Mouse (Mus musculus): ENCODE data around the gene Gm10282. TPM values are rescaled to one million over a fixed set of nuclear protein-coding genes. Genes with fewer than 3 reads are reported as not detected.
A peak's percentile ranks its signal among the peaks of the same experiment; 100 is the strongest.

Gm10282 gene
- polyA plus RNA-seq, 1 experiment from 2014 or later, result 14.3 TPM

GRCm38 (mm10) chr8:72263451-72263850 is 41.6 kb downstream of the Gm10282 start:
- Histone ChIP-seq H3K9me3 (no peaks in the 10 kb centered on the region), H3K4me3 (no peak overlapping the region), H3K4me1 (replicated peaks) (peaks cover 6% of the 10 kb centered on the region; the same call in 1 of the 2 replicates), H3K36me3 (no peaks in the 10 kb centered on the region), H3K27ac (replicated peaks) (no peak overlapping the region), H3K4me2 (no peak overlapping the region), H3K27me3 (no peaks in the 10 kb centered on the region), H3K9ac (no peak overlapping the region)
- no peak for ATAC-seq (ENCODE audit: low read depth)
- 72% methylated on average over 7 of the region's 7 CpGs for WGBS

- H3K9me3 ChIP-seq, result no peaks in the 10 kb centered on the region
- H3K36me3 ChIP-seq, result no peaks in the 10 kb centered on the region
- H3K4me2 ChIP-seq, result no peak overlapping the region
- no peak for ATAC-seq (ENCODE audit: low read depth)
- 76% methylated on average over 2 of the region's 2 CpGs for WGBS
- no peaks in the 10 kb centered on the region for H3K27me3 ChIP-seq
- no peak overlapping the region for H3K4me3 ChIP-seq
- peaks cover 6% of the 10 kb centered on the region; the same call in 1 of the 2 replicates for H3K4me1 ChIP-seq (replicated peaks)
- no peak overlapping the region for H3K9ac ChIP-seq
- H3K27ac ChIP-seq (replicated peaks), result no peak overlapping the region
Measured at GRCm38 (mm10) chr8:72262756-72263155, 42.3 kb downstream of the Gm10282 start.

- Histone ChIP-seq H3K4me2 (no peak overlapping the region), H3K9me3 (no peaks in the 10 kb centered on the region), H3K4me1 (replicated peaks) (peaks cover 6% of the 10 kb centered on the region; the same call in 1 of the 2 replicates), H3K4me3 (no peak overlapping the region), H3K36me3 (0 out of 2 replicates have a peak, but pooled peaks cover 4% of the 10 kb centered on the region), H3K9ac (no peak overlapping the region), H3K27ac (replicated peaks) (no peak overlapping the region), H3K27me3 (no peaks in the 10 kb centered on the region)
- no peak for ATAC-seq (ENCODE audit: low read depth)
- 54% methylated on average over 5 of the region's 5 CpGs for WGBS
Measured at GRCm38 (mm10) chr8:72261872-72262271, 43.2 kb downstream of the Gm10282 start.

- no peak overlapping the region for H3K4me2 ChIP-seq
- H3K4me1 ChIP-seq (replicated peaks), result peaks cover 6% of the 10 kb centered on the region; the same call in 1 of the 2 replicates
- H3K27ac ChIP-seq (replicated peaks), result no peak overlapping the region
- no peak overlapping the region for H3K9ac ChIP-seq
- peaks cover 7% of the 10 kb centered on the region; the same call in 1 of the 2 replicates for H3K36me3 ChIP-seq
- no peak overlapping the region for H3K4me3 ChIP-seq
- ATAC-seq (ENCODE audit: low read depth), result no peak
- H3K27me3 ChIP-seq, result no peaks in the 10 kb centered on the region
- H3K9me3 ChIP-seq, result no peaks in the 10 kb centered on the region
Measured at GRCm38 (mm10) chr8:72261431-72261830, 43.6 kb downstream of the Gm10282 start.

GRCm38 (mm10) chr8:72261019-72261418 is 44.0 kb downstream of the Gm10282 start:
- Histone ChIP-seq H3K9ac (no peak overlapping the region), H3K4me1 (replicated peaks) (peaks cover 6% of the 10 kb centered on the region; the same call in 1 of the 2 replicates), H3K4me3 (no peak overlapping the region), H3K27me3 (no peaks in the 10 kb centered on the region), H3K4me2 (no peak overlapping the region), H3K36me3 (peaks cover 8% of the 10 kb centered on the region), H3K9me3 (no peaks in the 10 kb centered on the region), H3K27ac (replicated peaks) (no peak overlapping the region)
- WGBS, result 25% methylated on average over 2 of the region's 2 CpGs
- peak; percentile 57; the same call in 1 of the 2 replicates for ATAC-seq (ENCODE audit: low read depth)

GRCm38 (mm10) chr8:72260585-72260984 is 44.5 kb downstream of the Gm10282 start:
- peaks cover 12% of the 10 kb centered on the region for H3K36me3 ChIP-seq
- H3K9ac ChIP-seq, result no peak overlapping the region
- peaks cover 6% of the 10 kb centered on the region; the same call in 1 of the 2 replicates for H3K4me1 ChIP-seq (replicated peaks)
- no peak overlapping the region for H3K4me2 ChIP-seq
- H3K4me3 ChIP-seq, result no peak overlapping the region
- no peak overlapping the region for H3K27ac ChIP-seq (replicated peaks)
- ATAC-seq (ENCODE audit: low read depth), result 0 out of 2 replicates have a peak, but pooled peaks have one; percentile 19
- no peaks in the 10 kb centered on the region for H3K9me3 ChIP-seq
- no peaks in the 10 kb centered on the region for H3K27me3 ChIP-seq
- whole genome bisulfite sequencing, result 55% methylated on average over 4 of the region's 4 CpGs

GRCm38 (mm10) chr8:72259862-72260261 is 45.2 kb downstream of the Gm10282 start:
- no peaks in the 10 kb centered on the region for H3K27me3 ChIP-seq
- WGBS, result 66% methylated on average over 2 of the region's 2 CpGs
- H3K4me1 ChIP-seq (replicated peaks), result peaks cover 6% of the 10 kb centered on the region; the same call in 1 of the 2 replicates
- H3K36me3 ChIP-seq, result peaks cover 20% of the 10 kb centered on the region
- H3K9ac ChIP-seq, result no peak overlapping the region
- H3K9me3 ChIP-seq, result no peaks in the 10 kb centered on the region
- no peak overlapping the region for H3K4me2 ChIP-seq
- ATAC-seq (ENCODE audit: low read depth), result no peak
- no peak overlapping the region for H3K27ac ChIP-seq (replicated peaks)
- no peak overlapping the region for H3K4me3 ChIP-seq

GRCm38 (mm10) chr8:72257902-72258238 is 47.2 kb downstream of the Gm10282 start:
- H3K27ac ChIP-seq (replicated peaks), result no peak overlapping the region
- WGBS, result 82% methylated on average over 1 of the region's 1 CpGs
- no peak for ATAC-seq (ENCODE audit: low read depth)

GRCm38 (mm10) chr8:72257171-72257901 is 47.7 kb downstream of the Gm10282 start:
- Histone ChIP-seq H3K27me3 (no peaks in the 10 kb centered on the region), H3K27ac (replicated peaks) (no peak overlapping the region), H3K4me3 (no peak overlapping the region), H3K4me1 (replicated peaks) (peaks cover 6% of the 10 kb centered on the region; the same call in 1 of the 2 replicates), H3K9ac (no peak overlapping the region), H3K4me2 (no peak overlapping the region), H3K9me3 (no peaks in the 10 kb centered on the region), H3K36me3 (peaks cover 45% of the 10 kb centered on the region)
- no peak for ATAC-seq (ENCODE audit: low read depth)
- WGBS, result 57% methylated on average over 7 of the region's 7 CpGs

More at GRCm38 (mm10) chr8:72257902-72258238, 47.2 kb downstream of the Gm10282 start:
- Histone ChIP-seq H3K4me2 (no peak overlapping the region), H3K36me3 (peaks cover 40% of the 10 kb centered on the region), H3K9me3 (no peaks in the 10 kb centered on the region), H3K27me3 (no peaks in the 10 kb centered on the region), H3K4me3 (no peak overlapping the region), H3K4me1 (replicated peaks) (peaks cover 6% of the 10 kb centered on the region; the same call in 1 of the 2 replicates), H3K9ac (no peak overlapping the region)

Other genes starting within 250 kb of the Gm10282 start
- gene Olfr373, start 222.1 kb downstream of the Gm10282 start, polyA plus RNA-seq (2015; fragmentation: Nextera tagmentation; extraction: Ambion mirVana), result not detected in 2 replicates
- gene Olfr374, start 198.2 kb downstream of the Gm10282 start, polyA plus RNA-seq (2015; fragmentation: Nextera tagmentation; extraction: Ambion mirVana), result not detected in 2 replicates
- gene Tpm4, start 170.3 kb downstream of the Gm10282 start, polyA plus RNA-seq (2015; fragmentation: Nextera tagmentation; extraction: Ambion mirVana), result 230 and 274 TPM in 2 replicates
- gene Rab8a, start 144.1 kb downstream of the Gm10282 start, polyA plus RNA-seq (2015; fragmentation: Nextera tagmentation; extraction: Ambion mirVana), result 109 and 129 TPM in 2 replicates
- not detected in 2 replicates for gene Hsh2d, start 115.6 kb downstream of the Gm10282 start, polyA plus RNA-seq (2015; fragmentation: Nextera tagmentation; extraction: Ambion mirVana)
- not detected in 2 replicates for gene Cib3, start 92.4 kb downstream of the Gm10282 start, polyA plus RNA-seq (2015; fragmentation: Nextera tagmentation; extraction: Ambion mirVana)
- gene Gm11034, start 91.6 kb downstream of the Gm10282 start, polyA plus RNA-seq (2015; fragmentation: Nextera tagmentation; extraction: Ambion mirVana), result not detected in 2 replicates
- gene Fam32a, start 85.5 kb downstream of the Gm10282 start, polyA plus RNA-seq (2015; fragmentation: Nextera tagmentation; extraction: Ambion mirVana), result 93.8 and 96.1 TPM in 2 replicates
- gene Ap1m1, start 65.2 kb downstream of the Gm10282 start, polyA plus RNA-seq (2015; fragmentation: Nextera tagmentation; extraction: Ambion mirVana), result 227 and 228 TPM in 2 replicates
- 6.6 and 8.3 TPM in 2 replicates for gene Klf2, start 13.8 kb upstream of the Gm10282 start, polyA plus RNA-seq (2015; fragmentation: Nextera tagmentation; extraction: Ambion mirVana)
- gene Eps15l1, start 116.2 kb upstream of the Gm10282 start, polyA plus RNA-seq (2015; fragmentation: Nextera tagmentation; extraction: Ambion mirVana), result 57.5 and 58.4 TPM in 2 replicates
- 0.63 and 1.3 TPM in 2 replicates for gene Calr3, start 138.6 kb upstream of the Gm10282 start, polyA plus RNA-seq (2015; fragmentation: Nextera tagmentation; extraction: Ambion mirVana)
- 16.4 and 17.2 TPM in 2 replicates for gene 1700030K09Rik, start 138.6 kb upstream of the Gm10282 start, polyA plus RNA-seq (2015; fragmentation: Nextera tagmentation; extraction: Ambion mirVana)
- gene Cherp, start 170.0 kb upstream of the Gm10282 start, polyA plus RNA-seq (2015; fragmentation: Nextera tagmentation; extraction: Ambion mirVana), result 53.6 and 58.2 TPM in 2 replicates
- gene Slc35e1, start 187.4 kb upstream of the Gm10282 start, polyA plus RNA-seq (2015; fragmentation: Nextera tagmentation; extraction: Ambion mirVana), result 14.2 and 14.3 TPM in 2 replicates
- 13.1 and 14.3 TPM in 2 replicates for gene Med26, start 243.0 kb upstream of the Gm10282 start, polyA plus RNA-seq (2015; fragmentation: Nextera tagmentation; extraction: Ambion mirVana)

Data from neural tube, embryonic 13.5 days (tissue).